Mouse (Mus musculus) megakaryocyte, embryonic 14.5 days (primary cell): ENCODE results near the gene Pld6.

Experiments
- FLI1 ChIP-seq: IDR thresholded peaks from 2 replicates; pipeline ENCODE4 v1.6.1; 2012; ENCODE audit warnings: low read length, inconsistent platforms, mixed read lengths
- GATA1 ChIP-seq: IDR thresholded peaks from 3 replicates; pipeline ENCODE4 v1.6.1; 2012; ENCODE audit warnings: mixed read lengths, low read length, inconsistent platforms, borderline replicate concordance

- TF ChIP-seq GATA1: no peak
- TF ChIP-seq FLI1: no peak
These were observed 26.6 kb downstream of the Pld6 start for GRCm38 (mm10) chr11:59760796-59761195.
